Mouse (Mus musculus) liver, embryonic 14.5 days (tissue): ENCODE data around the gene Rnf167.

ENCODE experiments used
- CTCF ChIP-seq: IDR thresholded peaks from 2 replicates; pipeline ENCODE4 v1.5.1; 2016; ENCODE audit warnings: antibody characterized with exemption, low read depth, control low read depth
- EP300 ChIP-seq: IDR thresholded peaks from 2 replicates; pipeline ENCODE4 v1.6.1; 2016; ENCODE audit warnings: antibody characterized with exemption, low read depth

DNA sequence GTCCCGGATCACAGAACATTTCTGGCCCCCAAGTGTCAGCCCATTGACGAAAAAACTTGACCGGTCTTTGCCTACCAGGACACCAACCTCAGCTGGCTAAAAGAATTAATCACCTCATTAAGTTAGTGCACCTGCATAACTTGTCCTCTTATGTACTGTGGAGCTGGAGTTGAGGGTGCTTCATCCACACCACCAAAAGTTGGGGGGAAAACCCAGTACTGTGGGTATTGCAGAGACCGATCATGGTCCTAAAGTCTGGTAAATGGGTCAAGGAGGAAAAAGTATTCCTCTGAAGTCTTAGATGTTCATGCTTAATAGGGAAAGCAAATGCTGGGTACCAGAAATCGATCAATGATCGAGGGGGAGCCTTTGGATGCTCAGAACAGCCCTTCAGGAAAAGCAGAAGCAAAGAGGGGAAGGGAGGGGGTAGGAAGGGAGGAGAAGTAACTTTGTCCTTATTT is 5.9 kb downstream of the Rnf167 start:
- TF ChIP-seq CTCF, result no peak
- no peak for TF ChIP-seq EP300
